Mouse (Mus musculus) CH12.LX (cell line): ENCODE measurements around the gene Rnf145.

Experiments used
- CTCF ChIP-seq, 2 experiments: IDR thresholded peaks in 1 of 2; conservative IDR thresholded peaks in 1 of 2; 2 replicates each; pipeline ENCODE4 v1.5.1; 2011 to 2012; ENCODE audit warnings: low read depth in 2 of 2, low read length in 2 of 2, improper control_type of control experiment in 1 of 2, inconsistent platforms in 1 of 2, mild to moderate bottlenecking in 1 of 2, moderate library complexity in 1 of 2
- HCFC1 ChIP-seq: IDR thresholded peaks from 2 replicates; pipeline ENCODE4 v1.6.1; 2012; ENCODE audit warnings: low read depth, mild to moderate bottlenecking, inconsistent platforms, low read length, improper control_type of control experiment
- MEF2A ChIP-seq: IDR thresholded peaks from 2 replicates; pipeline ENCODE4 v1.6.1; 2014; ENCODE audit warnings: low read depth, mild to moderate bottlenecking, inconsistent platforms, low read length, improper control_type of control experiment, borderline replicate concordance
- MXI1 ChIP-seq: IDR thresholded peaks from 2 replicates; pipeline ENCODE4 v1.6.1; 2011; ENCODE audit warnings: mild to moderate bottlenecking, low read depth, low read length, improper control_type of control experiment
- POLR2A ChIP-seq: IDR thresholded peaks from 2 replicates; pipeline ENCODE4 v1.6.1; 2011; ENCODE audit warnings: low read depth, mild to moderate bottlenecking, improper control_type of control experiment, low read length
- RCOR1 ChIP-seq: conservative IDR thresholded peaks from 2 replicates; pipeline ENCODE4 v1.6.1; 2012; ENCODE audit warnings: low read depth, mild to moderate bottlenecking, inconsistent platforms, low read length, improper control_type of control experiment
- TCF12 ChIP-seq: IDR thresholded peaks from 2 replicates; pipeline ENCODE4 v1.6.1; 2014; ENCODE audit warnings: low read depth, mild to moderate bottlenecking, inconsistent platforms, low read length, improper control_type of control experiment
- USF1 ChIP-seq: IDR thresholded peaks from 2 replicates; pipeline ENCODE4 v1.6.1; 2014; ENCODE audit warnings: low read depth, mild to moderate bottlenecking, inconsistent platforms, low read length, improper control_type of control experiment

DNA sequence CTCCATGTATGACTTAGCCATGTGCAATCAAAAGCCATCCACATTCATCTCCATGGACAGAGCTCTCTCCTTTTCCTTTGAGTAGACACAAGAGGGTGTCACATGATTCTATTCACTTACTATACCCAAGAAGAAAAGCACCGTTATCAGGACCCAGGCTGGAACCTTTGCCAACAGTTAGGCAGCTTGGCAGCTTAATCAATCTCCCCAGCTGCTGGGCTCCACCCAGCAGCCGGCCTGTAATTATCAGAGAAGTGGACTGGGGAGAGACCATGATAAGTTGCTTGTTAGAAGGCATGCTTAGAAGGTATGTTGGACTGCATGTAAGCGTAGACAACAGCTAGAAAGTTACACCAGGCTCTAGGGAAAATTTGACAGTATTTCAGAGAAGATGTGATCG is 9.9 kb upstream of the Rnf145 start:
- TF ChIP-seq CTCF (conservative IDR thresholded peaks at IDR 0.05 in 1 of 2, IDR thresholded peaks at IDR 0.05 in 1 of 2; ENCODE audit: low read depth in 2 of 2, low read length in 2 of 2): no peak
- TF ChIP-seq TCF12: no peak
- no peak for TF ChIP-seq POLR2A
- no peak for TF ChIP-seq MXI1
- no peak for TF ChIP-seq HCFC1
- TF ChIP-seq RCOR1: no peak
- TF ChIP-seq USF1: no peak
- TF ChIP-seq MEF2A: no peak
